Mouse (Mus musculus) urinary bladder, adult 18-20 months (tissue): ENCODE results near the gene Pcp2.

Experiments
- DNase-seq, 2 experiments: peaks; one replicate each; pipeline ENCODE4 v3.0.0; 2022; ENCODE audit warnings: low spot score in 2 of 2, mixed read lengths in 2 of 2

Gene Pcp2

GRCm38 (mm10) chr8:3625445-3625844 is at the start of gene Pcp2:
TSS of gene Pcp2 (minus strand) at chr8:3625545.
- DNase-seq = no peak

- DNase-seq = no peak
These were observed 49.3 kb upstream of the Pcp2 start for GRCm38 (mm10) chr8:3674671-3675070.

GRCm38 (mm10) chr8:3671980-3672491 is 46.7 kb upstream of the Pcp2 start, which contains the start of gene Fcor:
TSS of gene Fcor (minus strand) at chr8:3672362.
- peak; percentile 72 to 76 for DNase-seq

GRCm38 (mm10) chr8:3670388-3670787 is 45.0 kb upstream of the Pcp2 start:
- peak in 1 of 2 experiments; percentile 11 for DNase-seq

GRCm38 (mm10) chr8:3665507-3665906 is 40.2 kb upstream of the Pcp2 start, which contains the start of gene Mcemp1:
TSS of gene Mcemp1 (plus strand) at chr8:3665754.
- DNase-seq = no peak

GRCm38 (mm10) chr8:3664405-3664804 is 39.1 kb upstream of the Pcp2 start:
- DNase-seq = no peak

GRCm38 (mm10) chr8:3660889-3661288 is 35.5 kb upstream of the Pcp2 start:
- DNase-seq = no peak

- no peak for DNase-seq
These were observed 31.5 kb upstream of the Pcp2 start for GRCm38 (mm10) chr8:3656725-3657381.

- no peak for DNase-seq
These were observed 30.2 kb upstream of the Pcp2 start, which contains the start of gene Retn for GRCm38 (mm10) chr8:3655526-3655925. TSS of gene Retn (plus strand) at chr8:3655770.

- no peak for DNase-seq
These were observed 29.6 kb upstream of the Pcp2 start for GRCm38 (mm10) chr8:3654726-3655508.

- DNase-seq = no peak
These were observed 27.5 kb upstream of the Pcp2 start for GRCm38 (mm10) chr8:3652845-3653244.

GRCm38 (mm10) chr8:3648990-3649389 is 23.6 kb upstream of the Pcp2 start:
- no peak for DNase-seq

- DNase-seq = no peak
These were observed 22.9 kb upstream of the Pcp2 start for GRCm38 (mm10) chr8:3648268-3648667.

GRCm38 (mm10) chr8:3647561-3647960 is 22.2 kb upstream of the Pcp2 start:
- no peak for DNase-seq

- DNase-seq = no peak
These were observed 21.6 kb upstream of the Pcp2 start for GRCm38 (mm10) chr8:3646824-3647531.

GRCm38 (mm10) chr8:3645804-3646203 is 20.5 kb upstream of the Pcp2 start:
- peak; percentile 25 to 37 for DNase-seq

GRCm38 (mm10) chr8:3631478-3631875 is 6.1 kb upstream of the Pcp2 start:
- DNase-seq = peak in 1 of 2 experiments; percentile 25

GRCm38 (mm10) chr8:3630647-3631477 is 5.5 kb upstream of the Pcp2 start, which contains the start of gene Stxbp2:
TSS of gene Stxbp2 (plus strand) at chr8:3630955.
- peak; percentile 74 to 77 for DNase-seq

GRCm38 (mm10) chr8:3628014-3628413 is 2.7 kb upstream of the Pcp2 start:
- DNase-seq = no peak

GRCm38 (mm10) chr8:3626971-3627370 is 1.6 kb upstream of the Pcp2 start:
- no peak for DNase-seq

- no peak for DNase-seq
These were observed 3.2 kb downstream of the Pcp2 start for GRCm38 (mm10) chr8:3622119-3622518.
